Mouse (Mus musculus) ES-E14 (cell line): ENCODE results near the gene Rad9a. TPM values are rescaled to one million over a fixed set of nuclear protein-coding genes. Genes with fewer than 3 reads are reported as not detected.

Experiments
- DNase-seq: peaks from one replicate; pipeline ENCODE4 v3.0.0-alpha.2; 2013; ENCODE audit warnings: low read depth, low spot score
- H3K27ac ChIP-seq: 2 replicates; pipeline ENCODE4 v1.5.1; 2012; ENCODE audit warnings: low read depth, mild to moderate bottlenecking, low read length, moderate library complexity, mixed read lengths; ENCODE audit not compliant: poor library complexity, insufficient read depth, severe bottlenecking
- H3K36me3 ChIP-seq: 2 replicates; pipeline ENCODE4 v1.6.1; 2012; ENCODE audit warnings: mild to moderate bottlenecking, low read length, moderate library complexity, mixed read lengths; ENCODE audit not compliant: control insufficient read depth, poor library complexity, insufficient read depth, severe bottlenecking
- H3K4me1 ChIP-seq, 2 experiments: fragments of 150-350 bp in 1 of 2; sonication (generic) in 1 of 2; 2 replicates each; pipeline ENCODE4 v1.6.1; 2012; ENCODE audit warnings: low read length in 2 of 2, mild to moderate bottlenecking in 1 of 2, mixed read lengths in 1 of 2; ENCODE audit not compliant: control insufficient read depth in 2 of 2, insufficient read depth in 2 of 2, poor library complexity in 1 of 2
- H3K4me3 ChIP-seq, 2 experiments: fragments of 150-350 bp in 1 of 2; sonication (generic) in 1 of 2; 2 replicates each; pipeline ENCODE4 v1.5.1; 2012; ENCODE audit warnings: low read length in 2 of 2, low read depth in 1 of 2, mild to moderate bottlenecking in 1 of 2, mixed read lengths in 1 of 2; ENCODE audit not compliant: insufficient read depth in 1 of 2, poor library complexity in 1 of 2, severe bottlenecking in 1 of 2
- H3K9ac ChIP-seq: 2 replicates; pipeline ENCODE4 v1.6.1; 2012; ENCODE audit warnings: low read depth, mild to moderate bottlenecking, low read length, mixed read lengths; ENCODE audit not compliant: poor library complexity, insufficient read depth, severe bottlenecking
- H3K9me3 ChIP-seq: fragments of 150-350 bp; sonication (generic); 2 replicates; pipeline ENCODE4 v1.6.1; 2012; ENCODE audit warnings: low read depth, mild to moderate bottlenecking, low read length; ENCODE audit not compliant: control insufficient read depth, insufficient read depth
- CHD2 ChIP-seq: IDR thresholded peaks from 2 replicates; pipeline ENCODE4 v1.6.1; 2014; ENCODE audit warnings: mild to moderate bottlenecking, low read depth, low read length, inconsistent platforms
- HCFC1 ChIP-seq: IDR thresholded peaks from 2 replicates; pipeline ENCODE4 v1.6.1; 2012; ENCODE audit warnings: low read length, inconsistent platforms, borderline replicate concordance; ENCODE audit not compliant: insufficient read depth
- MAFK ChIP-seq: IDR thresholded peaks from 2 replicates; pipeline ENCODE4 v1.6.1; 2014; ENCODE audit warnings: mild to moderate bottlenecking, low read depth, low read length, inconsistent platforms; ENCODE audit not compliant: insufficient read depth
- ZC3H11A ChIP-seq: IDR thresholded peaks from 2 replicates; pipeline ENCODE4 v1.6.1; 2012; ENCODE audit warnings: low read depth, mild to moderate bottlenecking, inconsistent platforms, low read length, borderline replicate concordance
- ZNF384 ChIP-seq: IDR thresholded peaks from 2 replicates; pipeline ENCODE4 v1.6.1; 2012; ENCODE audit warnings: low read depth, low read length, inconsistent platforms
- in situ Hi-C, 2 experiments: fragments of 600-800 bp; cut with MboI; formaldehyde crosslinking; loops; one replicate each; pipeline ENCODE4 v1.15.1; 2025; ENCODE audit warnings: low sequenced_read_pairs in 2 of 2, inconsistent platforms in 1 of 2; ENCODE audit not compliant: unreplicated experiment in 2 of 2
- total RNA-seq: library from RNA; depleted of rRNA; stranded (reverse); fragments of 300-350 nt; gene quantifications from 2 replicates; pipeline ENCODE4 v1.2.3, GENCODE M21; 2012

Rad9a gene
- total RNA-seq, 1 experiment: 33.1 TPM

- TF ChIP-seq ZNF384: no peak
- TF ChIP-seq HCFC1: no peak
- no peak for TF ChIP-seq ZC3H11A
- no peak for TF ChIP-seq MAFK
- no peak for TF ChIP-seq CHD2
- no peak overlapping the region for H3K4me3 ChIP-seq
- in situ Hi-C loops: no loop called here
- peaks cover 57% of the 10 kb centered on the region for H3K36me3 ChIP-seq
- H3K9me3 ChIP-seq: no peaks in the 10 kb centered on the region
- H3K9ac ChIP-seq: no peak overlapping the region
- H3K27ac ChIP-seq: no peak overlapping the region
- DNase-seq: no peak
- H3K4me1 ChIP-seq: peaks cover 2 to 18% of the 10 kb centered on the region in 2 experiments; a peak in 3 of 4 replicates
These were observed 6.4 kb downstream of the Rad9a start for GRCm38 (mm10) chr19:4194776-4195650.

GRCm38 (mm10) chr19:4194021-4194724 lies 7.3 kb downstream of the Rad9a start:
- H3K4me1 ChIP-seq: peaks cover 2 to 18% of the 10 kb centered on the region in 2 experiments; a peak in 3 of 4 replicates
- no peak for TF ChIP-seq CHD2
- no peak for TF ChIP-seq ZNF384
- TF ChIP-seq ZC3H11A: no peak
- TF ChIP-seq MAFK: no peak
- TF ChIP-seq HCFC1: no peak
- no peak for DNase-seq
- no peak overlapping the region for H3K9ac ChIP-seq
- H3K27ac ChIP-seq: no peak overlapping the region
- in situ Hi-C loops: no loop called here
- H3K36me3 ChIP-seq: peaks cover 51% of the 10 kb centered on the region
- no peak overlapping the region for H3K4me3 ChIP-seq
- no peaks in the 10 kb centered on the region for H3K9me3 ChIP-seq

DNA sequence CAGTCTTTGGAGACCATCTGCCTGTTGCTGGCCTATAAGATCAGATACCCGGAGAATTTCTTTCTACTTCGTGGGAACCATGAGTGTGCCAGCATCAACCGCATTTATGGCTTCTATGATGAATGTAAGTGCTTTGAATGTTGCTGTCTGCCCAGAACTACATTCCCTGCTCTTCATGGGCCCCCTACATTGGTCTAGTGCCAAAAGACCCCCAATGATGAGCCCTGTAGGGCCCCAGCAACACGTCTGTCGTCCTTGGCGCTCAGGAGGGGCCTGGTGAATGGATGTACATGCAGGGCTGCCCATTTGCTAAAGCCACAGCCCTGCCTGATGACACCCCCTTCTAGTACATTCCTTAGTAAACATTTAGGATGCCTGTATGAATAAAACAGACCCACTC lies 8.3 kb downstream of the Rad9a start:
- Histone ChIP-seq H3K4me1 (peaks cover 2 to 18% of the 10 kb centered on the region in 2 experiments; a peak in 3 of 4 replicates), H3K27ac (no peak overlapping the region), H3K4me3 (peak overlapping the region; percentile 93 to 97), H3K9ac (peak overlapping the region; percentile 97), H3K9me3 (no peaks in the 10 kb centered on the region), H3K36me3 (peaks cover 48% of the 10 kb centered on the region)
- TF ChIP-seq HCFC1 (no peak), CHD2 (no peak), MAFK (no peak), ZC3H11A (no peak), ZNF384 (no peak)
- no peak for DNase-seq
- in situ Hi-C loops: no loop called here

- H3K9me3 ChIP-seq: no peaks in the 10 kb centered on the region
- H3K4me3 ChIP-seq: peak overlapping the region; percentile 93 to 97
- peak; percentile 51; the same call in 1 of the 2 replicates for TF ChIP-seq CHD2
- TF ChIP-seq ZC3H11A: no peak
- no peak for TF ChIP-seq MAFK
- TF ChIP-seq ZNF384: no peak
- TF ChIP-seq HCFC1: no peak
- in situ Hi-C loops: no loop called here
- H3K9ac ChIP-seq: peak overlapping the region; percentile 97
- no peak for DNase-seq
- peaks cover 2 to 18% of the 10 kb centered on the region in 2 experiments; a peak in 3 of 4 replicates for H3K4me1 ChIP-seq
- peak overlapping the region; percentile 83 for H3K27ac ChIP-seq
- peaks cover 43% of the 10 kb centered on the region for H3K36me3 ChIP-seq
These were observed 9.0 kb downstream of the Rad9a start for GRCm38 (mm10) chr19:4192251-4192985.
